Mouse (Mus musculus) lung, postnatal 25 days (tissue): Measurements from ENCODE around the gene Slc4a4.
"Not testable (repeated sequence)": the region's sequence is repeated elsewhere in the genome, so short reads cannot be mapped to it uniquely, and the experiment has no call there.

Source experiments
- DNase-seq: peaks from one replicate; pipeline ENCODE4 v3.0.0; 2022; ENCODE audit warnings: low spot score

The Slc4a4 gene

DNA sequence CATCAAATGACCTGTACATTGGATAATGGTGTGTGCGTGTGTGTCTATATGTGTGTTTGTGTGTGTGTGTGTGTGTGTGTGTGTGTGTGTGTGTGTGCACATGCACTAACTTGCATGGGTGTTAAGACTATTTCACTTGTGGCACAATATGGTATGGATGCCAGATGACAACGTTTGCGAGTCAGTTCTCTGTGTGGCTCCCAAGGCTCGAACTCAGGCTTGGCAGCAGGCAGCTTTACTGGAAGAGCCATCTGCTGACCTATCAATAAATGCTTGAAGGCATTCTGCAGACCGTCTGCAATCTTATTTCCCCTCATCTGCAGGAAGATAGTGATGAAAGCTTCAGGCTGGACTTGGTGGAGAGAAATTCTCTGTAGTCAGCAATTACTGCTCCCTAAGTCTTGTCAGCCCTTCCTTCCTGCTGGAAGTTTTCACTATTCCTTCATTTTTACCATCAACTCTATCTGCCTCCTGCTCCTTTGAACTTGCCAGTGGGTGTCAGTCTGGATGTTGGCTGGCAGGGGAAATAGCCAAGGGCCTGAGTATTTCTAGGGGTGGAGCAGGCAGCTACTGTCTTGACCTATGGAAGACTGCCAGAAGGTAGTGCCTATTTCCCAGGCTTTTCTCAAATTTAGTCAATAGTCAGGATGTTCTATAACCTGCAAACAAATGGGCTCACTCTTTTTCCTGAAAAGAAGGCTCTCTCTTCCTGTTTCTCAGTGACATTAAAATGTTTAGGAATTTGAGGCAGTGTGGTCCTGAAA lies 73.9 kb downstream of the Slc4a4 start:
- DNase-seq: no peak

DNA sequence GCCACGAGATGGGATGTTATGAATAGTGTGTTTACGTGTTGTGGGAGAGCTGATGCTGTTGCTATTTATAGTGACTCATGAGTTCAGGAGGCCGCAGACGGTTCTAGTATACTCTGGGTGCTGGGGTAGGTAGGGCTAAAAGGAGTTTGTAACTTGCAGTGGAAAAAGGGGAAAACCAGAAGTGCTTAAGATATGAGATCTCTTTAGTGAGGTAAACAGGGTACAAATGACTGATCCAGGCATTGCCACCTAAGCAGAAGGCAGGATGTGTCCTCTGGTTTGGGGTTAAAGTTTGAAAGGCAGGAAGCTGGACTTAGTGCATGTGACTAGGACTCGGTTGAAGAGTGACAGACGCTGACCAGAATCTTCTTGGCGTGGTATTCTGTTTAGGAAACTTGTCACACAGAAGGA lies 74.7 kb downstream of the Slc4a4 start:
- DNase-seq: no peak

DNA sequence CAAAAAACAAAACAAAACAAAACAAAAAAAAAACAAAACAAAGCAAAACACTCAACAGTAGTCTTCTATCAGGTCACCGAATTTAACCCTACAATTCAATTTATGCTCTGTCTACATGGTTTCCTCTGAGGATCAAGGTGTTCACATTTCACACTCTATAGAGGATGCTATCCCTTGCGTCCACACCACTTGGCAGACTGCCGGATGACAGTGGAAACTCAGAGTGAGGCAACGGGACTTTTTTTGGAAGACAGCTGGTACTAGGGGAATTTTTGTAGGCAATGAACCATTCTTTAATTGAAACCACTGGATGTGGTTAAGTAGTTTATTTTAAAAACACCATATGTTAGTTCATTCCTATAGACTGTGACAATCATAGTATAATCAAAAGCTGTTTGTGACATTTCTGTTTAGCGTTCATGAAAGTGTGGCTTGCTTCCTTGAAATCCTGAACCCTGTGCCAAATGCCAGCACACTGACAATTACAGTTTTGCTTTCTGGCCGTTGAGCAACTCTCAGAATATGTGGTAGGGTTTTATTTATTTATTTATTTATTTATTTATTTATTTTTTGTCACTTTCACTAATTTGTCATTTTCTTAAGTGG lies 78.2 kb downstream of the Slc4a4 start:
- no peak for DNase-seq

DNA sequence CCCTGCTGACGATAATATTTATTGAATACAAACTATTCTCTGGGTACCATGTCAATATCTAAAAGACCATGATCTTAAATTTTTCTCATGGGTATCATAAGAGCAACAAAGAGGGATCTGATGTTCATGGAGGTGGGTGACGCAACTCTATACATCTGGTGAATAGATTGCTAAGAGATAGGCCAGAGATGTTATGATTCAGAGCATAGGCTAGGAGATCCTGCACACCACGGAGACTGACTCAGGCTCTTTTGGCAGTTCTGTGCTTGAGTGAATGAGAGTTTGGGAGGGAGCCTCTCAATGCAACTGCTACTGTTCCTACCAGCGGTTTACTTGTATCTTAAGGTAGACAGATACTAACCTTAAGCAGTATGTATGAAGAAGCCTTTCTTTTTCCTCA lies 79.9 kb downstream of the Slc4a4 start:
- DNase-seq: no peak

DNA sequence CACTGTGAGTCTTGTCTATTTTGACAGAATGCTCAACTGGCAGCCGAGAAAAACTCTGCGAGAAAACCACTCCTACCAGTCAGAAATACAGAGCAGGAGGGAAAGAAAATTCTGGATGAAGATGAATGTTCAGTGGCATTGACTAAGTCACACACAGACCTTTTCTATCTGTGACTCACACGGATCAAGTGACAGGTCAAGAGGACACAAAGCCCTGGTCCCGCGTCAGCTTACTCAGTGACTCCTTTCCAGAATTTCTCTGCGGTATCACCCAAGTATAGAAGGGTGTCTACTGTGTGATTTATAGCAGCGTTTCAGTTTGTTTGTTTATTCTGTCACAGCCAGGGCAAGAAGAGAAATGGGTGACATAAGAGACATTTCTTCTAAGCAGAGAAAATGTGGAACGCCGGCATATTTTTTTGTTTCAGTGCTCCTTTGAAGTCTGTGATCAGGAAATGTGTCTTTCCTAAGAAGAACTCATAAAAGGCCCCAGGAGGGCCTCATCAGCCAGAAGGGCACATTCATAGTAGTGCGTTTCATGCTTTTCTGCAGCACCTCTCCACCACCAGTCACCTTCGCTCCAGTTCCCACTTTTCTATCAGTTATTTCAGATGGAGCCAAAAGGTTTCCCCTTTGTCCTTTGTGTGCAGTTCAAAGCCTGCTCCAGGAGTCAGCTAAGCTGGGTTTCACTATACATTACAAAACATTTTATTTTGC lies 82.5 kb downstream of the Slc4a4 start:
- no peak for DNase-seq

DNA sequence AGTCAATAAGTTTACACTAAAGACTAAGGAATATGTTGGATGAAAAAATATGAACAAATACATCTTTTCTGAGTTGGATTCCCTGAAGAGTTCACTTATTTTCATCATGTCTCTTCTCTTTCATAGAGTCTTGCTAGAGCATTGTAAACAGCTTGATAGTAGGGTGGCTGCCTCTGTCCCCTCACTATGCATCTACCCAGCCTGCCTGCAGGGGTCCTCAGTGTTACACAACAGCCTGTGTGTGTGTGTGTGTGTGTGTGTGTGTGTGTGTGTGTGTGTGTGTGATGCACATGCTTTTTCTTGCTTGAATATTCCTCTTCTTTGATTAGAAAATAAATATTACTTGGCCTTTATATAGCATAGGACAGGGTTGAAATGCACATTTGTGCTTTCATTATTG lies 84.9 kb downstream of the Slc4a4 start:
- no peak for DNase-seq

DNA sequence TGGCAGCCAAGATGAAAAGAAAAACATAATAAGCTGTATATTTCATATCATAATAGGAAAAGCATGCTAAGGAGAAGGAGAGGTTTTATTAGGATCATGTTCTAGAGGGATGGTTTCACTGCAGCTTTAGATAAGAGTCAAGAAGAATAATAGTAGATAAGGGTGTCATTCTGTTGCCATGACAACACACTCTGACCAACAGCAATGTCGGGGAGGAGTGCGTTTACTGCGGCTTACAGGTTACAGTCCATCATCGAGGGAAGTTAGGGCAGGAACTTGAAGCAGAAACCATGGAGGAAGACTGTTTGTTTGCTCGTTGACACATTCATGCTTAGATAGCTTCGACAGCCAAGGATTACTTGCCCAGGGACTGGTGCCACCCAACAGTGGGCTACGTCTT lies 85.7 kb downstream of the Slc4a4 start:
- no peak for DNase-seq

DNA sequence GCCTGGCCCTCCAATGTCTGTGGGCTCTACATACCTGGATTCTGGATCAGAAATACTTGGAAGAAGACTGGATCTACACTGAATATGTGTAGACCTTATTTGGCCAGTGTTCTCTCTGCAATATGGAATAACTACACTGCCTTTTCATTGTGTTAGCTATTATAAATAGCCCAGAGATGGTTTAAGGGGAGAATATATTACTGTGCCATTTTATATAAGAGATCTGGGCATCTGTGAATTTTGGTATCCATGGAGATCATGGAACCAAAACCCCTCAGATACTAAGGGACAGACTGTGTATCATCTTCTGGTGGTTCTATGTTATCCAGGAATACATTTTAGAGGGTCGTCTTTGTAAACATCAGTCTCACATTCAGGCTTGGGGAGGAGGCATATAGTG lies 86.5 kb downstream of the Slc4a4 start:
- no peak for DNase-seq

DNA sequence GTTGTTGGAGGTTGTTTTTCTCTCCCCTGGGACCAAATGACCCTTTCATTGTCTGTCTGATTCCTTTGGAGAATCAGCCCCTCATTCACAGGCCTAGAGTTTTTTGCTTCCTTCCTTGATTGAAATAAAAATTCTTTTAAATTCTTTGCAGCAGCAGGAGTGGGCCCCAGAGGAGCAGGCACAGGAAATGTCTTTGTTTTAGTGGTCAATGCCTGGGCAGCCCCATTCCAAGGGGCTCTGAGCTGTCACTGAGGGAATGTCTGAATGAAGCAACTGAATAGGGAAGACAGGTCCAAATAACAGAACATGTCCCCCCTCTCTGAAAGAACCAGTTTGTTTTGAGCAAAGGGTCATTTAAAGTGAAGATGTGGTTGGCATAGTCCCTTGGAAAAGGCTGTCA lies 89.1 kb downstream of the Slc4a4 start:
- DNase-seq: no peak

DNA sequence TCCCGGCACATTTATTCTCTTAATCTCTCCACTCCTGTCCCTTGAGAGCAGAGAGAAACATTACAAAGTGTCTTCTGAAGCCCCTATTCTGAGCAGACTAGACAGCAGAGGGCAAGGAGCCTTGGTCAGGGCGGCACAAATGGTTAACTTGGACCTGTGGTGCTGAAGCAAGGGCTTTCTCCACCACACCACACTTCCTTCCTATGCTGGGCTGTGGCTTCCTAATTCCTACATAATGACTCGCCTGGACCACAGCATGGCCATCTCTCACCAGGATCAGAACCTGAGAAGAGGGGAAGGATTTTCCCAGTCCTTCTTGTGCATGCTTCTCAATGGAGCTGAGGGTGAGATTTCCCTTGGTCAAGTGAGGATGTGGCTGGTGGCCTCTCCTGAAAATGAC lies 89.8 kb downstream of the Slc4a4 start:
- no peak for DNase-seq

DNA sequence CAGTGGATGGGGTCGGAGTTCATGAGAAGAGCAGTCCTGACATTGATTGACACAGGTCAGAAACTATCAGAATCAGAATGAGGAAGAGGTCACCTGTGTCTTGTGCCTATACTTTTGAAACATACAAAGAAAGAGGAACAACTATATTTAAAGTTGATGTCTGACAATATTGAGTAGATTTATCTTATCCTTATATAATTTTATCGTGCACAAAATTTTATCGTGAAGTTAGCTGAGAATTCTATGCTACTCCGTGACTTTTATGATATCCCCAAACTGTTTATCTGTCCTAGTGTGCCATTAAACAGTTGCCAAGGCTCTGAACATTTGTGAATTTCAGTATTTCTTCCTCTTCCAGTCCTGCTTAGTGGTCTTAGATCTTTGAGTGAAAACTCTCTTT lies 94.1 kb downstream of the Slc4a4 start:
- DNase-seq: no peak

DNA sequence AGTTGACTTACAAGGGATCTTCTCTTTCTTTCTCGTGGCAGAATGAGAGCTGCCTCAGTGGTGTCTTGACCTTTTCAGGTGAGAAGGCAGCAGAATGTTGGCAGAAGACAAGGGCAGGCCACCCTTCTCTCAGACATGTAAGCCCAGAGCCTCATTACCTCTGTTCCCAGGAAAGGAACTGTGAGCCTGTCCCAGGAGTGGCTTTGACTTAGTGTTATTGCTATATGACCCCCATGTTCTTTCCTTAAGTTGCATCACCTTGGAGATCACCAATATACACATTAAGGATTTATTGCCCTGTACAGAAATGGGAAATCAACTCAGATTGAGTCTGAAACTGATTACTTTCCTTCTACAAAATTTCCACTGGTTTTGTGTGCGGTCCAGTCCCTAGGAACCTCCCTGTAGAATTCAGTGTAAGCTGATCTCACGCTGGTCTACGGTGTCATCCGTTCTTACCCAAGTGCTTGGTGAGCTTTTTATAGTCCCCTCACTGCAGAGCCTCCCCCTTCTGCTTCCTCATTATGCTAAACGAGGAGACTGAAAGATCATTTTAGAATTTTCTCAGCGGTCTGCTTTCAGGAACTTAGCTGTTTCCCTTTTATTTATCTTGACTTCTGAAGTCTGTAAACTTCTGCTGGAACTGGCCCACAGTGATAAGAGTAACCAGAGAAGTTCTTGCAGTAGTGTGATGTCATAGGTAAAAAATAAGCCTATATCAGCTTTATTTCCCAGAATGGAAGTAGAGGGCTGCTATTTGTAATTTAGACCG lies 94.8 kb downstream of the Slc4a4 start:
- no peak for DNase-seq

DNA sequence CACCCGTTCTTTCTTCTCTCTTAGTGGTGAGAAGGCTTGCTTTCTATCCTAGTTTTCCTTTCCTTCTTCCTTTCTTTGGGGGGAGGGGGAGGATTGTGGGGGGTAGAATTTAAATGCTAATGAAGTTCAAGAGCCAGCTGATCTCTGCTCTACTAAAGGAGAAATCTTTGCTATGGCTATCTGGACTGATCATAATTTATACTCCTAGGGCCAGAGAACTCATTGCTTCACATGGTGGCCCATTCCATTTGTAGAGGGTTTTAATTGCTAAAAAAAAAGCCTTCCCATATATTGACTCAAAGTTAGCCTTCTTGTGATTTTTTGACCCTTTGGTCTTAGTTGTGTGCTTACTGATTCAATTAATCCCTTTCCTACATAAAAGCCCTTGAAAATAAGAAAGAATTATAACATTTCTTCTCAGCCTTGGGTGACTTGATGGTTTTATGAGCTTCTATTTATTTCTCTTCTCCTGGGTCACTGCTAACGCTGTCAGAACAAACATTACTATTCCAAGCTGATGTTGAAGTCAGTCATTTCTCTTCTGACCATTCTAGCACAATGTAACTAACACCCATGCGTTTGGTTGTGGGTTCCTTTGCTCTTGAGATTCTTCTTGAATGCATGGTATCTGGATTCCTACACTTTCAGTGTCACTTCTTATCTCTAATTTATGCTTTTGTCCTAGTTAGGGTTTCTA lies 95.6 kb downstream of the Slc4a4 start:
- DNase-seq: no peak

DNA sequence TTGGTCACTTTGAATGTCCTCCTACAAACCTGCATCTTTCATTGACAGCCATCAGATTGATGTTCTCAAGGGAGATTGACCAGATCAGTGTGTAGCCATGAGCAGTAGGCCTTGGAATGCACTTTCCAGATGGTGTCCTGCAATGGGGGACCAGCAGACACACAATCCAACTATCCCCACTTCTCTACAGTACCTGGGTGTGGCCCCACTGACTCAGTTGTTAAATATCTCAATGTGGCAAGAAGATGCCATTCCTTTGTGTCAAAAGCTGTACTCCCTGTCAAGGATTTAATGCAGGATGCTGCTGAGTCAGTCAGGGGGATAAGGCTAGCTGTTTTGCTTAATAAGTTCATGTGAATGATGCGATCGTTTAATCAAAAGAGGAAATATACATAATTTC lies 96.6 kb downstream of the Slc4a4 start:
- no peak for DNase-seq

DNA sequence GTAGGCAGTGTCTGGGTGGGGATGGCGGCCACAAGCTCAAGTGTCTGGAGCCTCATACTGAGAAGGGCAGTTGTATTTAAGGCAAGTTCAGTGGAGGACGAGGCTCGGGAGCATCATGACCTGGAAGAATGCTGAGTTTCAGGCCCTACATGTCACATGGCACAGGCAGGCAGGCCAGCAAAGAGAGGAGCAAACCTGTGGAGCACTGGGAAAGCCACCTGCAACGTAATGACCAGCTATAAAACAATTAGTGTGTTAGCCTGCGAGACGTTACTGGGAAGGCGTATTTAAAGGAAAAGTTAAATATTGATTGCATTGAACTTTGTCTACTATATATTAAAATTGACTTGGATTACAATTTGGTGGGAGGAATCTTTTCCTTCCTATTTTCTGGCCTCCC lies 97.0 kb downstream of the Slc4a4 start:
- DNase-seq: no peak

DNA sequence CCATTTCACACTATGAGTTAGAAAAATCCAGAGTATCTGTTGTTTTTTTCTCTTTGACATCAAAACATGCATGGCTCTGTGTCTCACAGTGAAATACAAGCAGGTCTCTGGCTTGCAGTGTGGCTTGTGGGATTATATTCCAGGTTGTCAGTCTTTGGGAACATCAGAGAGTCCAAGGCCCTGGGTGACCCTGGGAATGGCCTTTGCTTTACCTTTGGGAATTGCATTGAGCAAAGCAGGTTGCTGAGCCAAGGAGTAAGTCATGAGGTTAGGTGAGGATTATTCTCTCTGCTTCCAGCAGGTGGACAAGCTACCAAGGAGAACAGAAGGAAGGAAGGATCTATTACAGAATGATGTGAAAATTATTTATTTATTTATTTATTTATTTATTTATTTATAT lies 102.4 kb downstream of the Slc4a4 start:
- DNase-seq: no peak

DNA sequence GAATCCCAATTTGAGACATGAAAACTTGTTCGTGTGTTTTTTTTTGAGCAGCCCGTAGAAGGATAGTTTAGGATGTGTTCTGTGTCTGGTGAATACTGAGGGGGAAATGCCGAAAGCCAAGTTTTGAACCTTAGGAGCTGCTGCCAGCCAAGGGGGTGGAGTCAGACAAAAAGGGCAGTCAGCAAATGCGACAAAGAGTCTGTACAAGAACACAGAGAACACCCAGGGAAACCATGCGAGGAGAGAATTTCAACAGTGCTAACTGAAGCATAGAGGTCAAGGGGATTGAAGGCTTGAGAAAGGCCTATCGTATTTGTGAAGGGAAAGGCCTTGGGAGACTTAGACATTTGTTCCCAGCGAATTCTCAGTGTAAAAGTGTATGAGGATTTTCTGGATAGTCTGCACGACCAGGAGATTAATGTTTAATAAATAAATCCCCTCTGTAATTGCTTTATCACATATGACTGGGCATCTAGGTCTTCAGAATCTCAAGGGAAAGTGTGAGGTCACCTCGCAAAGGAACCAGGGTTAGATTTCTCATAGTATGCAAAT lies 103.7 kb downstream of the Slc4a4 start:
- DNase-seq: no peak

DNA sequence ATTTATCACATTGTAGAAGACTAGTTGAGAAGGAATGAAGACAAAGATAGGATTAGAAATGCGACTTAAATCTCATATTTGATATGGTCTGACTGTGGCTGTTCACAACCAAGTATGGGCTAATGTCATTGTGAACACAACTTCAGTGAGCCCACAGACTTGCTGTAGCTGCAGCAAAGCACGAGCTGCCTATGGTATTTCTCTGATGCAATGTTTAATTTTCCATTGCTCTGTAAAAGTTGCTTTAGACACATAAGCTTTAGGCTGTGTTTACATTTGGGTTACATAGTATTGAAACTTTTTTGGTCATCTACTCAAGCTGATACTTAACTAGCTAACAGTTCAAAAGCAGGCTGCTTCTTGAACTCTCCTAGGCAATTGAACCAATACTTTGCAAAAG lies 104.7 kb downstream of the Slc4a4 start:
- DNase-seq: not testable (repeated sequence)

DNA sequence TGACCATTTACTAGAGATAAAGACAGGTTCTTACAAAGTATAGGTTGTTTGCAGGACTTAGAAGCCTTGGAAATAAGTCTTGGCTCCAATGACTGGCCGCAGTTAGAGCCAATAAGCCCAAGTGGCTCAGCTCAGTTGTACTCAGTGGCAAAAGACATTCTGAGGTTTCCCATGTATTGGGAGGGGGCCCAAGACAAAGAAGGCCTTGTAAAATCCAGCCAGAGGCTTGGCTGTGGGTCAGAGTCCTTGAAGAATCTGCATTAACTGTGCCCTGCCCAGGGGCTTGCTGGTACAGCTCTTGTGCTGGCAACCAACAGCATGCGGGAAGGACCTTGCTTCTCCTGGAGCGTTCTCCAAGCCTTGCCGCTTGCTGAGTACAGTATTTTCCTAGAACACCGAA lies 107.9 kb downstream of the Slc4a4 start:
- DNase-seq: no peak

DNA sequence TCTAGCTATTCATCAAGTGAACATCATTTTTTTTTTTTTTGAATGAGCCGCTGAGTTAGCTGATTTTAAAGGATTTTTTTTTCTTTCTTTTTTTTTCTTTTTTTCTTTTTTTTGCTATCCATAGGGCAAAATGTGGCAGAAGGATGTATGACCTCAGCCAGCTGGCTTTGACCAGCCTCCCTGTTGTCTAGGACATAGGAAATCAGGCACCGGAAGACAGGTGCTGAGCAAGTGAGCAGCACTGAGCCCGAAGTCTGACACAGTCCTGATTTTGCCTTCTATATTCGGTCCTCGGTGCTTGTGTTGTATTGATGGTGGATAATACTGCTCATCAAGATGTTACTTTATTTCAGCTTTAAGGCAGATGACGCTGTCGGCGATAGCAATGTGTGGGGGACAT lies 109.6 kb downstream of the Slc4a4 start:
- no peak for DNase-seq

DNA sequence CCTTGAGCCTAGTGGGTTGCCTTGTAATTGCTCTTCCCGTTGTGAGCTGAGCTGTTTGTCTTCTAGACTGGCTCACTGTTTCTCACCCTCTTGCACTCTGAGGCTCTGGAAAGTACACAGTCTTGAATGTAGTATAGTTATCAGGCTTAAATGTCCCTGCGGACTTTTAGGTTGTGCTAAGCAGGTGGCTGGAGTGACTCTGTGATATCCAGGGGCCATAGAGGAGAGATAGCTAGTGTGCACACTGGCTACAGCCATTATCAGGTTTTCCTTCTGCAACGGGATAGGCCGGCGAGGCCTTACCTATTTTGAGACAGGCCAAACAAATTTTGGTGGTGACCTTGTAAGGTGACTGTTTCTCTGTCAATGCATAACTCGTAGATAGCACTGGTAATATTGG lies 110.7 kb downstream of the Slc4a4 start:
- no peak for DNase-seq

DNA sequence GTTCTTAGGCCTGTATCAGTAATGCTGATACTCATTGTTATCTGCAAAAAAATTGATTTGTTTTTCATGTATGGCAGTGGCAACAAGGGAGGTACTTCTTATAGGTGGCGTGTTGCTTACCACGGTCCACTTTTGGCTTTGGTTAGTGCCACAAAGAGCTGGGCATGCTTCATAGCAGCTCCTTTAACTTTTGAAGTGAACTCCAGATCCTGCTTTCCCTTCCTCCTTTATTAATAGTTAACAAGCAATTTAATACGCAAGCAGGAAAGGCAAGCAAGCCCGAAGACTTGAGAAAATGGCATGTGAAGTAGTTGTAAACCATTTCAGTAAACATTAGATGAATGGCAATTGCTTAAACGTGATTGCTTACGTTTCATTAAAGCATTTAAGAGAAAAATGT lies 113.2 kb downstream of the Slc4a4 start:
- DNase-seq: peak; percentile 41
